ENCODE assay signal across 8 mouse cellular contexts in the genomic region with DNA sequence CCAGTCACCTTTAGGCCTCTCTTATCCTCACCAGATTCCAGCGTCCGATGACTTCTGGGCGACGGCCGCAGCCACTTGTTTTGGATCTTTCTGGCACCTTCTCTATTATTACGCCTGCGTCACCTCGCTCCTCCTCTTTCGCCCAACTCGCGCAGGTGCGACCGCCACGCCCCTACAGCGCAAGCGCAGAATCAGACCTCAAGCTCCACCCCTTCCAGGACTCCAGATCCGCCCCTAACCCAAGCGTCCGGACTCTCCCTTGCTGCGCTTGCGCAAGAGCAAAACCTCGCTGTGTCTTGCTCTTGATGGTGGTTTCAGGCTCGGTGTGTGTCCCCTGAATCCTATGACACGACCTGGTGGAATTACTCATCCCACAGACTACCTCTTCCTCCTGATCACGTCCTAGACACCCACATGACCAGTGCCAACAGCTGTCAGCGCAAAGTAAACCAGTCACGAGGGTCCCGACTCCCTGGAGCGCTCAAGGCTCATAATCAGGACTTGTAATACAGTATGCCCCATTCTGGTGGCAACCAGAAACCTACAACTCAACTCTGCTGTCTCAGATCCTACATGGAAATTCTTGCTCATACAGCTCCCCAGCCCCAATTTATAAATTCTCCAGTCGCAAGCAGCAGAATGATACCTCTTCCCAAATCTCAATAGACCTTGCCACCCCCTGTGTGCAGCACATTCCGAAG. TPM values are rescaled to one million over a fixed set of nuclear protein-coding genes. Genes with fewer than 3 reads are reported as not detected.
DNase-seq lines count a peak whose midpoint lies in the region; ATAC-seq lines count a peak whose summit lies in the region.

No protein-coding gene starts in this region.

- WGBS in hindbrain, embryonic 12.5 days: 3% methylated on average over 31 of the region's 31 CpGs

- peaks cover 29% of the 10 kb centered on the region for H3K4me1 ChIP-seq in hindbrain, embryonic 12.5 days

- 0 out of 2 replicates have a peak overlapping the region, but pooled peaks have one; percentile 85 for H3K27ac ChIP-seq in hindbrain, embryonic 12.5 days

- peak overlapping the region; percentile 95 for H3K4me2 ChIP-seq in hindbrain, embryonic 12.5 days (replicated peaks)

- DNase-seq in Muller cell, postnatal 12 days (ENCODE audit: inconsistent ontology term): peak; percentile 95
- DNase-seq in cerebellum, adult 9-11 months: peak; percentile 98
- DNase-seq in frontal cortex, adult 2 months (ENCODE audit: extremely low spot score in 1 of 2, low spot score in 1 of 2): peak; percentile 93 to 97
- peak; percentile 90 to 97 for DNase-seq in layer of hippocampus, postnatal 14 days (ENCODE audit: low spot score in 2 of 2)
- DNase-seq in lung, postnatal 14 days: peak; percentile 95
- peak; percentile 94 for DNase-seq in retina, adult 2 months (ENCODE audit: low read depth, low spot score)
- peak; percentile 96 to 97 for DNase-seq in thymus, postnatal 36 days

- H3K9me3 ChIP-seq in hindbrain, embryonic 12.5 days (replicated peaks): no peaks in the 10 kb centered on the region

- H3K4me3 ChIP-seq in hindbrain, embryonic 12.5 days: peak overlapping the region; percentile 66

- peaks cover 17% of the 10 kb centered on the region for H3K36me3 ChIP-seq in hindbrain, embryonic 12.5 days

- peak; percentile 66 for ATAC-seq in hindbrain, embryonic 12.5 days (ENCODE audit: low FRiP score)

- no peaks in the 10 kb centered on the region for H3K27me3 ChIP-seq in hindbrain, embryonic 12.5 days

- peak overlapping the region; percentile 78 for H3K9ac ChIP-seq in hindbrain, embryonic 12.5 days

RNA-seq across cellular contexts. Expression of gene Dedd2, which starts 0.5 kb away (rescaled TPM):
- polyA plus RNA-seq in frontal cortex, adult 2 months (2012; rRNA removed): 21.6 and 22.2 TPM in 2 replicates
- 11.9 and 13.9 TPM in 2 replicates for polyA plus RNA-seq in hindbrain, embryonic 12.5 days (2016; fragmentation: Nextera tagmentation; extraction: Ambion mirVana)
- 10 to 100 TPM; 24.9 to 25.6 TPM for total RNA-seq in layer of hippocampus, postnatal 14 days (2021)

RNA-seq across cellular contexts. Expression of gene Zfp526, which starts 1.3 kb away (rescaled TPM):
- 7.5 and 7.7 TPM in 2 replicates for polyA plus RNA-seq in frontal cortex, adult 2 months (2012; rRNA removed)
- polyA plus RNA-seq in hindbrain, embryonic 12.5 days (2016; fragmentation: Nextera tagmentation; extraction: Ambion mirVana): 2.3 and 2.9 TPM in 2 replicates
- 10 to 100 TPM in 1 of 2 experiments, 1 to 10 TPM in 1; 9.0 to 10.2 TPM for total RNA-seq in layer of hippocampus, postnatal 14 days (2021)

RNA-seq across cellular contexts. Expression of gene Gsk3a, which starts 17.7 kb away (rescaled TPM):
- 241 and 244 TPM in 2 replicates for polyA plus RNA-seq in frontal cortex, adult 2 months (2012; rRNA removed)
- polyA plus RNA-seq in hindbrain, embryonic 12.5 days (2016; fragmentation: Nextera tagmentation; extraction: Ambion mirVana): 17.2 and 19.6 TPM in 2 replicates
- total RNA-seq in layer of hippocampus, postnatal 14 days (2021): 100 to 1,000 TPM; 184 to 190 TPM

RNA-seq across cellular contexts. Expression of gene Erf, which starts 30.7 kb away (rescaled TPM):
- polyA plus RNA-seq in frontal cortex, adult 2 months (2012; rRNA removed): 38.9 TPM in 2 replicates
- 10.4 and 13.6 TPM in 2 replicates for polyA plus RNA-seq in hindbrain, embryonic 12.5 days (2016; fragmentation: Nextera tagmentation; extraction: Ambion mirVana)
- 10 to 100 TPM; 41.0 to 47.2 TPM for total RNA-seq in layer of hippocampus, postnatal 14 days (2021)

RNA-seq across cellular contexts. Expression of gene Pou2f2, which starts 40.4 kb away (rescaled TPM):
- polyA plus RNA-seq in frontal cortex, adult 2 months (2012; rRNA removed): 11.5 and 12.2 TPM in 2 replicates
- polyA plus RNA-seq in hindbrain, embryonic 12.5 days (2016; fragmentation: Nextera tagmentation; extraction: Ambion mirVana): 38.6 and 40.3 TPM in 2 replicates
- total RNA-seq in layer of hippocampus, postnatal 14 days (2021): 10 to 100 TPM; 10.1 to 11.4 TPM

Comparison
In these comparisons a context has a peak if more than half of its experiments do, and no peak if none do; other contexts are left out.
1. Peak in every context shown above with its lines: DNase-seq, ATAC-seq, H3K4me3 ChIP-seq and H3K27ac ChIP-seq.
2. RNA of gene Gsk3a, which starts 17.7 kb away (polyA plus RNA-seq): 241 to 244 TPM in frontal cortex, adult 2 months; 17.2 to 19.6 TPM in hindbrain, embryonic 12.5 days; every median in the first group is over 10 times any median in the second.